Mouse (Mus musculus): ENCODE results near the gene Serp2. TPM values are rescaled to one million over a fixed set of nuclear protein-coding genes. Genes with fewer than 3 reads are reported as not detected.
A peak's percentile ranks its signal among the peaks of the same experiment; 100 is the strongest.

Serp2 gene
- polyA plus RNA-seq, 1 experiment from 2014 or later, result 14.6 TPM

GRCm38 (mm10) chr14:76520606-76521005 is 36.1 kb downstream of the Serp2 start:
- H3K27ac ChIP-seq, result no peak overlapping the region
- H3K27me3 ChIP-seq, result no peaks in the 10 kb centered on the region
- H3K9ac ChIP-seq, result no peak overlapping the region
- H3K36me3 ChIP-seq, result no peaks in the 10 kb centered on the region
- no peaks in the 10 kb centered on the region for H3K4me1 ChIP-seq
- no peak overlapping the region for H3K4me3 ChIP-seq
- no peak for ATAC-seq (ENCODE audit: insufficient number of reproducible peaks, insufficient read depth, low FRiP score, low TSS enrichment, low read depth)
- no peak overlapping the region for H3K4me2 ChIP-seq
- WGBS, result 66% methylated on average over 4 of the region's 4 CpGs
- no peaks in the 10 kb centered on the region for H3K9me3 ChIP-seq

GRCm38 (mm10) chr14:76518217-76518616 is 38.5 kb downstream of the Serp2 start:
- WGBS, result 89% methylated on average over 5 of the region's 5 CpGs
- Histone ChIP-seq H3K36me3 (no peaks in the 10 kb centered on the region), H3K4me2 (no peak overlapping the region), H3K27ac (no peak overlapping the region), H3K4me1 (peaks cover 9% of the 10 kb centered on the region), H3K4me3 (no peak overlapping the region), H3K9me3 (no peaks in the 10 kb centered on the region), H3K9ac (no peak overlapping the region), H3K27me3 (no peaks in the 10 kb centered on the region)
- ATAC-seq (ENCODE audit: insufficient number of reproducible peaks, insufficient read depth, low FRiP score, low TSS enrichment, low read depth), result no peak

DNA sequence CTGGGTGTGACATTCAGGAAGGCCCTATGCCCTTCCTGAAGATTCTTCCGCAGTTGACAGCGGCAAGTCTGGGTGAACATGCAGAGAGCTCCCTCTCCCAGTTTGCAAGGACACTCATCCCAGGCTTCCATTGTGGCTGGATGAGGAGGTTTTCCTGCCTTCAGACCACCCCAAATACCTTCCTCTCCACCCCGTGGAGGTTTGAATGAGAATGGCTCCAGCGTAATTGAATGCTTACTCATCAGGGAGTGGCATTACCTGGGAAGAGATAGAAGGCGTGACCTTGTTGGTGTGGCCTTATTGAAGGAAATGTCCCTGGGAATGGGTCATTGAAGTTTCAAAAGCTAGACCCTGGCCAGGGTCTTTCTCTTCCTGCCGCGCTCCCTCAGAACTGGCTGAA is 41.1 kb downstream of the Serp2 start:
- H3K9ac ChIP-seq, result no peak overlapping the region
- H3K4me2 ChIP-seq, result no peak overlapping the region
- WGBS, result 64% methylated on average over 7 of the region's 7 CpGs
- no peaks in the 10 kb centered on the region for H3K27me3 ChIP-seq
- no peak overlapping the region for H3K27ac ChIP-seq
- H3K4me3 ChIP-seq, result no peak overlapping the region
- no peaks in the 10 kb centered on the region for H3K9me3 ChIP-seq
- H3K4me1 ChIP-seq, result peaks cover 15% of the 10 kb centered on the region
- peaks cover 2% of the 10 kb centered on the region; the same call in 1 of the 2 replicates for H3K36me3 ChIP-seq
- no peak for ATAC-seq (ENCODE audit: insufficient number of reproducible peaks, insufficient read depth, low FRiP score, low TSS enrichment, low read depth)

DNA sequence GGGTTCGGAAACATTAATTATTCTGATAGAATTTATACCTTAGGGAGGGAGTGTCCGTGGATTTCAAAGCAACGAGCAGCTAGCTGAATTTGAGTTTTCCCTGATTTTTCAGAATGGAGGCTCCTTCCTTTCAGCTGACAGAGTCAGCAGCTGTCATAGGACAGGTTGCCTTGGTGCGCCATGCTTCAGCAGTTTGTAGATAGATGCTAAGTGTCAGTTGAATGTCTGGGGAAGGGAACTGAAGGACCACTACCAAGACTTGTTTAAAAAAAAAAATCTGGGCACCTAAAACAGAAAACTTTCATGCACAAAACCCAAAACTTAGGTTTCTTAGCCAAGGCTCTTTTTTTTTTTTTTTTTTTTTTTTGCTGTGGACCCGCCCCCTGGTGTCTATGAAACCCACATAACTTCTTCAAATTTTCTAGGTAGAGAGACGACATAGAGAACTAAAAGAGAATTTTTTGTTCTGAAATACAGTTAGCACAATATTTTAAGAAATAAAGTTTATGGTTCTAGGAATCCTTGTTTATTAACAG is 42.6 kb downstream of the Serp2 start:
- Histone ChIP-seq H3K9me3 (no peaks in the 10 kb centered on the region), H3K9ac (0 out of 2 replicates have a peak overlapping the region, but pooled peaks have one; percentile 47), H3K36me3 (peaks cover 12% of the 10 kb centered on the region), H3K4me3 (no peak overlapping the region), H3K4me2 (peak overlapping the region; percentile 36), H3K4me1 (peaks cover 15% of the 10 kb centered on the region), H3K27me3 (no peaks in the 10 kb centered on the region), H3K27ac (no peak overlapping the region)
- no peak for ATAC-seq (ENCODE audit: insufficient number of reproducible peaks, insufficient read depth, low FRiP score, low TSS enrichment, low read depth)
- 18% methylated on average over 6 of the region's 6 CpGs for WGBS

- no peak overlapping the region for H3K4me3 ChIP-seq
- peak overlapping the region; percentile 48 for H3K27ac ChIP-seq
- H3K36me3 ChIP-seq, result peaks cover 12% of the 10 kb centered on the region
- peak overlapping the region; percentile 36 for H3K4me2 ChIP-seq
- no peak for ATAC-seq (ENCODE audit: insufficient number of reproducible peaks, insufficient read depth, low FRiP score, low TSS enrichment, low read depth)
- peak overlapping the region; percentile 47; the same call in 1 of the 2 replicates for H3K9ac ChIP-seq
- H3K27me3 ChIP-seq, result no peaks in the 10 kb centered on the region
- H3K4me1 ChIP-seq, result peaks cover 15% of the 10 kb centered on the region
- WGBS, result 17% methylated on average over 11 of the region's 11 CpGs
- H3K9me3 ChIP-seq, result no peaks in the 10 kb centered on the region
These were observed 43.2 kb downstream of the Serp2 start for GRCm38 (mm10) chr14:76513395-76514049.

GRCm38 (mm10) chr14:76511971-76512370 is 44.7 kb downstream of the Serp2 start:
- 64% methylated on average over 7 of the region's 7 CpGs for whole genome bisulfite sequencing
- Histone ChIP-seq H3K4me3 (no peak overlapping the region), H3K4me2 (no peak overlapping the region), H3K9ac (no peak overlapping the region), H3K27me3 (no peaks in the 10 kb centered on the region), H3K27ac (no peak overlapping the region), H3K36me3 (peaks cover 24% of the 10 kb centered on the region), H3K9me3 (no peaks in the 10 kb centered on the region), H3K4me1 (peaks cover 28% of the 10 kb centered on the region)
- no peak for ATAC-seq (ENCODE audit: insufficient number of reproducible peaks, insufficient read depth, low FRiP score, low TSS enrichment, low read depth)

- no peak overlapping the region for H3K9ac ChIP-seq
- H3K27me3 ChIP-seq, result no peaks in the 10 kb centered on the region
- H3K9me3 ChIP-seq, result no peaks in the 10 kb centered on the region
- peak overlapping the region; percentile 19; the same call in 1 of the 2 replicates for H3K27ac ChIP-seq
- no peak overlapping the region for H3K4me2 ChIP-seq
- H3K4me3 ChIP-seq, result no peak overlapping the region
- peaks cover 32% of the 10 kb centered on the region for H3K4me1 ChIP-seq
- H3K36me3 ChIP-seq, result peaks cover 31% of the 10 kb centered on the region
- no peak for ATAC-seq (ENCODE audit: insufficient number of reproducible peaks, insufficient read depth, low FRiP score, low TSS enrichment, low read depth)
- WGBS, result 55% methylated on average over 10 of the region's 10 CpGs
These were observed 48.0 kb downstream of the Serp2 start for GRCm38 (mm10) chr14:76508701-76509100.

DNA sequence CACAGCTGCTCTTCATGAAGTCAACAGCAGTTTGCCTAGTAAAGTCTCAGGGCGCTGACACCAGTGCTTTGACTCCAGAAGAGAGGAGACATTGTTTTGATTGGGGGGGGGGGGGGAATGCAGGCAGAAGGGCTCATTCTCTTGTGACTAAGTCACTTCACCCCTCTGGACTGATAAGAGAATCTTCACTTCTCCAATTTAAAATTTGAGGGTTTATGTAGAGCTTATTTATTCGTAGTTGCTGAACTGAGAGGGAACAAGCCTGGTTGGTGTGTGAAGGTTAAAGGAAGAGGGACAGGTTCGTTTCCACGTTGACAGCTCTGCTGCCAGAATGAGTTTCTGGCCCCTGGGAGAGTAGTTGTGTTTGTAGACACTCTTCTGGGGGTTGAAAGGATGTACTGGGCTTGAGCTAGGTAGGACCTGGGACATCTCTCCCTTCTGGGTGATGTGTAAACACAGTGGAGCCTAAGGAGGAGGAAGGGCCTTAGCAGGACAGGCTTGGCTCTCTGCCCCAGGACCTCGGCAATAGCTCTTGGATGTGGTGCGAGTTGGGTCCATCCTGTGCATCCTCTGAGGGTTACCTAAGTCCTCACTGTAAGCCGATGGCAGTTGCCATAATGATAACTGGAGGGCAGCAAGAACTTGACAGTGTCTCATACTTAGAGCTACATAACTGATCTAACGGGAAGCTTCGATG is 48.7 kb downstream of the Serp2 start:
- Histone ChIP-seq H3K4me1 (peaks cover 30% of the 10 kb centered on the region), H3K27ac (peak overlapping the region; percentile 48), H3K4me2 (peak overlapping the region; percentile 92), H3K9me3 (no peaks in the 10 kb centered on the region), H3K4me3 (no peak overlapping the region), H3K27me3 (no peaks in the 10 kb centered on the region), H3K9ac (no peak overlapping the region), H3K36me3 (peaks cover 31% of the 10 kb centered on the region)
- no peak for ATAC-seq (ENCODE audit: insufficient number of reproducible peaks, insufficient read depth, low FRiP score, low TSS enrichment, low read depth)
- WGBS, result 84% methylated on average over 9 of the region's 9 CpGs

DNA sequence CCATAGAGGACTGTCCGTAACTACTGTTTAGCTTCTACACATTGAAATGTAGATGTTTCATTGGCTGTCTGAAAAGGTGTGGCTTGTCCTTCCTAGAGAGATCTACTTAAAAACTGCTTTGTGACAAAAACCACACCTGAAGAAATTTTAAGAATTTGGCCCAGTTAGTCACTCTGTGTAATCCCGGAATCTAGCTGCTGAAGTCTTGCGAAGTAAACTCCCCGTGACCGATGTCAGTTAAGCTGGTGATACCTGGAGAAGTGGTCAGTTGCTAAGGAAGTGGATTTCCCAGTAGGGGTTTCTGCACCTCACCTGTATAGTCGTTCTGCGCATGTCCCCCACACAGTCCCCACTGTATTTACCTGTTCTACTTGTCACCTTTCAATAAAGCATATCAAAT is 49.3 kb downstream of the Serp2 start:
- WGBS, result 91% methylated on average over 7 of the region's 7 CpGs
- Histone ChIP-seq H3K4me2 (peak overlapping the region; percentile 92), H3K27ac (0 out of 2 replicates have a peak overlapping the region, but pooled peaks have one; percentile 48)

DNA sequence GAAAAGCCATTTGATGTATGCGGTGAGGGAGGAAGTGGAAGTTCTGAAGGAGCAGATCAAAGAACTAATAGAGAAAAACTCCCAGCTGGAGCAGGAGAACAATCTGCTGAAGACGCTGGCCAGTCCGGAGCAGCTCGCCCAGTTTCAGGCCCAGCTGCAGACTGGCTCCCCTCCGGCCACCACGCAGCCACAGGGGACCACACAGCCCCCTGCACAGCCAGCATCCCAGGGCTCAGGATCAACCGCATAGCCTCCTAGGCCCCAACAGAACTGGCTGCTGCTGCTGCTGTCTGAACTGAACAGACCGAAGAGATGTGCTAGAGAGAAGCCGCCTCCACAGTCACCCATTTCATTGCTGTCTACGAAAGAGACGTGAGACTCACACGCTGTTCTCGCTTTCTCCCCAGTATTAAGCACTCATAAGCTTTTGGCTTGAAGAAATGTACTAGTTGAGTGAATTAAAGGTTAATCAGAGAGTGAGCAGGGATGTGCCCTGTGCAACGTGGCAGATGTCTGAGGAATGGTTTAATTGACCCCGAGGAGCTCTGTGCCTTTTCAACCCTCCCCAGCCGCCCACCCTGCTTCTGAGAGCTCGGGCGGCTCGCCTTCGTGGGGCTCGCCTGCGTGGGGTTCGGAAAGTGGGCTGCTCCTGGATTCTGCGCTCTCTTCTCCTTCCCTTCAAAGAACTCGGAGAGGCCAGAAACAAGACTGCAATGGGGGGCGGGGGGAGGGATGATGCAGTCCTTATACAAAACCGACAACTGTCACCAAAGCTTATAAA is 50.1 kb downstream of the Serp2 start:
- H3K4me2 ChIP-seq, result peak overlapping the region; percentile 92
- H3K36me3 ChIP-seq, result peaks cover 31% of the 10 kb centered on the region
- no peaks in the 10 kb centered on the region for H3K9me3 ChIP-seq
- no peak for ATAC-seq (ENCODE audit: insufficient number of reproducible peaks, insufficient read depth, low FRiP score, low TSS enrichment, low read depth)
- H3K4me1 ChIP-seq, result peaks cover 26% of the 10 kb centered on the region
- 49% methylated on average over 27 of the region's 27 CpGs for WGBS
- H3K9ac ChIP-seq, result peak overlapping the region; percentile 99
- H3K27ac ChIP-seq, result peak overlapping the region; percentile 100
- no peaks in the 10 kb centered on the region for H3K27me3 ChIP-seq
- H3K4me3 ChIP-seq, result peak overlapping the region; percentile 75

More for the DNA sequence above, 49.3 kb downstream of the Serp2 start:
- Histone ChIP-seq H3K4me3 (peak overlapping the region; percentile 75), H3K36me3 (peaks cover 31% of the 10 kb centered on the region), H3K9me3 (no peaks in the 10 kb centered on the region), H3K9ac (no peak overlapping the region), H3K27me3 (no peaks in the 10 kb centered on the region), H3K4me1 (peaks cover 26% of the 10 kb centered on the region)
- no peak for ATAC-seq (ENCODE audit: insufficient number of reproducible peaks, insufficient read depth, low FRiP score, low TSS enrichment, low read depth)

DNA sequence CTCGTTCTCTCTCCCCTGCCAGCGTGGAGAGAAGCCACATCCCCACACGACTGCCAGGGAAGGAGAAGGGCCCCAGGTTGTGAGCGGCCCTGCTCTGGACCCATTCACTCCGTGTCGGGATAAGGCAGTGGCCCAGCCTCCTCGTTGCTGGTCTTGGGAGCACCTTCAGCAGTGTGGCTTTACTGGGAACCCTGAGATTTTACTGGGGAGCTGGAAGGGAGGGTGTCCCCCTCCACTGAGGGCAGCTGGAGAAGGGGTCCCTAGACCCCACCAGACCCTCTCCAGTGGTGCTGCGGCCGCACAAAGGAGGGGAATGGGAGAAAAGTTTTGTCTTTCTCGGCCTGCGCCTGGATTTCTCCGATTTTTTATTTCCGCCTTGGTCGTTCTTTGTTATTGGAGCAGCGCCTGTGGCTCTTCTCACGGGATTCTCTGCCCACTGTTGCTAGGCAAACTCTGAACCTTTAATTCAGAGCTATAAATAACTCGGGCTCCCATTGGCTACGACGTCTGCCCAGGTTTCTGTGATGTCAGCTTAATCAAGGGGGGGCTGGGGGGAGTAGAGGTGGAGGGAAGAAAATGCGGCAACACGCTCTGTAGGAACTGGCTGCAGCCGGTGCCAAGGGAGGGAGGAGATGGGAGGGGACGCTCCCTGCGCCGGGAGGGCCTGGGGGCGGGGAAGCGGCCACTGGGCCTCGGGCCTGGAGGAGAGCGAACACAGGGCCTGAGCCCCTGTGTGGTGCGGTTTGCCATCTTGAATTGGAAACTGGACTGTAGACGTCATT is 51.1 kb downstream of the Serp2 start:
- under 1% methylated on average over 31 of the region's 31 CpGs for WGBS
- H3K4me2 ChIP-seq, result peak overlapping the region; percentile 92
- peak overlapping the region; percentile 100 for H3K27ac ChIP-seq
- no peaks in the 10 kb centered on the region for H3K9me3 ChIP-seq
- H3K4me3 ChIP-seq, result peak overlapping the region; percentile 75
- peak; percentile 87 for ATAC-seq (ENCODE audit: insufficient number of reproducible peaks, insufficient read depth, low FRiP score, low TSS enrichment, low read depth)
- H3K27me3 ChIP-seq, result no peaks in the 10 kb centered on the region
- H3K4me1 ChIP-seq, result peaks cover 26% of the 10 kb centered on the region
- peak overlapping the region; percentile 99 for H3K9ac ChIP-seq
- H3K36me3 ChIP-seq, result peaks cover 29% of the 10 kb centered on the region
